Mouse (Mus musculus): ENCODE measurements at regions not wholly inside any gene's neighbourhood (a gene's known extent, or its start where the extent isn't known, plus 50 kb on each side); places are given as distances from the start of the nearest gene placed in this dataset.

- ATAC-seq (ENCODE audit: insufficient number of reproducible peaks, low FRiP score), result no peak
- Histone ChIP-seq H3K9me3 (replicated peaks) (no peaks in the 10 kb centered on the region), H3K4me1 (replicated peaks) (no peaks in the 10 kb centered on the region), H3K9ac (no peak overlapping the region), H3K27me3 (replicated peaks) (no peaks in the 10 kb centered on the region), H3K4me3 (no peak overlapping the region), H3K4me2 (no peak overlapping the region), H3K36me3 (no peaks in the 10 kb centered on the region), H3K27ac (ENCODE audit: poor library complexity, severe bottlenecking) (no peak overlapping the region)
- 48% methylated on average over 1 of the region's 1 CpGs for WGBS
These were observed 134.8 kb upstream of the 4933436I01Rik start for GRCm38 (mm10) chrX:68056026-68056425.

DNA sequence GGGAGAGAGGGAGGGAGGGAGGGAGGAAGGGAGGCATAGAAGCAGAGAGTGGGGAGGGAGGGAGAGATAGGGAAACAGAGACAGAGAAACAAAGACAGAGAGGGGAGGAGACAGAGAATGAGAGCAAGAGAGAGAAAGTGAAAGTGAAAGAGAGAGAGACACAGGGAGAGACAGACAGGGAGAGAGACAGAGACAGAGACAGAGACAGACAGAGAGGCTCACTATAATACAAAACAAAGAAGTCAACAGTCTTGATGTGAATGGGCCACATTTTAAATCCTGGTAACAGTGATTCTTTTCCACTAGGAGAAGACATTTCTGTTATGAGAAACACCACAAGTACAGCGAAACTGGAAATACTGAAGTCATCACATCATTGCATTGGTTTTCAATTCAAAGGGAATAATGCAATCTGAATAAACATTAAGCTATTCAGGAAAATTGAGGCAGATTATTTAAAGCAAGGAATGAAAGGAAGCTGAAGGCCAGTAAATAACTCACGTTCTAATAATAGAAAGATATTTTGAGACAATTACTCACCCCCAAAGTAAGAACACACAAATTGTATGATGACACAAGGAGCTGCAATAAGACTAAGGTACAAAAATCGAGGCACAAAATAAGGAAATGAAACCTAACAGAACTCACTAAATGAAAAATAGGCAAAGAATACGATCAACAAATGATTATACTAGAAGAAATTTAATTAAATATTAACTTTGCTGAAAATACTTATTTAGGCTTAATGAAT is 122.9 kb upstream of the 4933436I01Rik start:
- 69% methylated on average over 4 of the region's 4 CpGs for WGBS
- Histone ChIP-seq H3K4me1 (replicated peaks) (no peaks in the 10 kb centered on the region), H3K9ac (no peak overlapping the region), H3K36me3 (no peaks in the 10 kb centered on the region), H3K27ac (ENCODE audit: poor library complexity, severe bottlenecking) (no peak overlapping the region), H3K27me3 (replicated peaks) (no peaks in the 10 kb centered on the region), H3K4me3 (no peak overlapping the region), H3K9me3 (replicated peaks) (no peaks in the 10 kb centered on the region), H3K4me2 (peak overlapping the region; percentile 32)
- no peak for ATAC-seq (ENCODE audit: insufficient number of reproducible peaks, low FRiP score)
